Mouse (Mus musculus): ENCODE results near the gene Patz1.

DNA sequence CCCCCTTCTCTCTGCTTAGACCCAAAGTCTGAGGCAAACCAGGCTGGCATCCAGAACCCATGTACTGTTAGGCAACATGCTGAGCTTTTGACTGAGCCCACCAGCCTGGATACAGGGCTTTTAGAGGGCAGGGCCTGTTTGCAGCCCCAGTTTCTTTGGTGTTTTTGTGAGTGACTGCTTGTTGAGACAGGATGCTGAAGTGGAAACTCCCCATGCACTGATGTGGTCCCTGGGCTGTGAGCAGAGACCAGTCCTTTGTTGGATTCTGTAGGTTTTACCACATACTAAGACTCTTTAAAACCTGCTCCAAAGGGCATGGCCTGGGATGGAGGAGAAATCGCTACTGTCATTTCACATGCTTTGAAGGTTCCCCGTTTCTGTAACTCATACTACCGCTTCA is 56.2 kb downstream of the Patz1 start:
- TF ChIP-seq POLR2A (IDR thresholded peaks at IDR 0.05; ENCODE audit: borderline replicate concordance, insufficient read depth, low read length) (no peak), CTCF (IDR thresholded peaks at IDR 0.05; ENCODE audit: borderline replicate concordance, insufficient read depth, low read depth, low read length) (no peak)

All from cerebellum, adult 2 months (tissue).